Mouse (Mus musculus) heart, embryonic 11.5 days (tissue): Measurements from ENCODE around the gene Apoc4. TPM values are rescaled to one million over a fixed set of nuclear protein-coding genes. Genes with fewer than 3 reads are reported as not detected.

Experiments used
- ATAC-seq: fragments of 200-750 bp; cut with Nextera tagmentation; replicated peaks from 2 replicates; pipeline ENCODE4 v1.8.0; 2017; ENCODE audit warnings: moderate library complexity; ENCODE audit not compliant: insufficient number of reproducible peaks, low FRiP score, low TSS enrichment
- H3K27ac ChIP-seq: fragments of 300-500 bp; sonication (generic); 2 replicates; pipeline ENCODE4 v1.5.1; 2014; ENCODE audit warnings: mild to moderate bottlenecking, low read depth, low read length
- H3K27me3 ChIP-seq: fragments of 300-500 bp; sonication (generic); 2 replicates; pipeline ENCODE4 v1.6.1; 2014; ENCODE audit warnings: mild to moderate bottlenecking, low read length, mixed read lengths; ENCODE audit not compliant: control insufficient read depth, insufficient read depth
- H3K36me3 ChIP-seq: fragments of 300-500 bp; sonication (generic); 2 replicates; pipeline ENCODE4 v1.6.1; 2014; ENCODE audit warnings: mild to moderate bottlenecking, low read length, moderate library complexity, mixed read lengths; ENCODE audit not compliant: control insufficient read depth, insufficient read depth
- H3K4me1 ChIP-seq: fragments of 300-500 bp; sonication (generic); 2 replicates; pipeline ENCODE4 v1.6.1; 2014; ENCODE audit warnings: low read length; ENCODE audit not compliant: control insufficient read depth, insufficient read depth
- H3K4me2 ChIP-seq: fragments of 300-500 bp; sonication (generic); 2 replicates; pipeline ENCODE4 v1.6.1; 2014; ENCODE audit warnings: mild to moderate bottlenecking, moderate library complexity
- H3K4me3 ChIP-seq: fragments of 300-500 bp; sonication (generic); 2 replicates; pipeline ENCODE4 v1.5.1; 2014; ENCODE audit warnings: low read depth, low read length
- H3K9ac ChIP-seq: fragments of 300-500 bp; sonication (generic); 2 replicates; pipeline ENCODE4 v1.6.1; 2014; ENCODE audit warnings: mild to moderate bottlenecking, low read depth, low read length, moderate library complexity
- H3K9me3 ChIP-seq: fragments of 300-500 bp; sonication (generic); replicated peaks from 2 replicates; pipeline ENCODE4 v1.6.1; 2016; ENCODE audit warnings: low read length; ENCODE audit not compliant: control insufficient read depth
- WGBS: fragments of 180-500 bp; shearing (Covaris S2); extraction: QIAGEN DNeasy Blood & Tissue Kit; methylation state at CpG from one replicate; pipeline ENCODE4 v1.1.7; 2014; ENCODE audit not compliant: insufficient replicate concordance; 5-methylcytosine and 5-hydroxymethylcytosine counted together
- polyA plus RNA-seq: library from polyadenylated mRNA; unstranded; fragments of >200 nt; fragmentation: Nextera tagmentation; extraction: Ambion mirVana; gene quantifications from 2 replicates; pipeline ENCODE4 v1.2.1, GENCODE M21; 2014

Apoc4 gene
- polyA plus RNA-seq, 1 experiment from 2014 or later = 0.34 TPM

DNA sequence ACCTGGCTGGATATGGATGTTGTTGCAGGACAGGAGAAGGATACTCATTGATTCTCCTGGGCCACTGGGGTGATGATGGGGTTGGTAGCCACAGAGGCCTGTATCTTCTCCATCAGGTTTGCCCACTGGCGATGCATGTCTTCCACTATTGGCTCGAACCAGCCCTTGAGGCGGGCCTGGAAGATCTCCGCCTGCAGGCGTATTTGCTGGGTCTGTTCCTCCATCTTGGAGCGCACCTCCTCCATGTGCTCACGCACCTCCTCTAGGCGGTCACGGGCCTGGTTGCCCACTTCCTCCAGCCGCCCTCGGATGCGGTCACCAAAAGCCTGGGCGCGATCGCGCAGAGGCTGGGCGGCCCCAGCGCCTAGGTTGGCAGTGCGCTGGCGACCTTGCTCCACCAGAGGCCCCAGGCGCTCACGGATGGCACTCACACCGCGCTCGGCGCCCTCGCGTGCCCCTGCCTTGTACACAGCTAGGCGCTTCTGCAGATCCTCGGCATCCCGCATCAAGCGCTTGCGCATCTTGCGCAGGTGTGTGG, 15.1 kb upstream of the Apoc4 start:
- peaks cover 6% of the 10 kb centered on the region for H3K36me3 ChIP-seq
- 0 out of 2 replicates have a peak overlapping the region, but pooled peaks have one; percentile 88 for H3K27ac ChIP-seq
- no peak overlapping the region for H3K9ac ChIP-seq
- H3K4me2 ChIP-seq = no peak overlapping the region
- WGBS = 86% methylated on average over 34 of the region's 34 CpGs
- H3K27me3 ChIP-seq = no peaks in the 10 kb centered on the region
- H3K4me3 ChIP-seq = no peak overlapping the region
- no peak for ATAC-seq
- H3K9me3 ChIP-seq = no peaks in the 10 kb centered on the region
- peaks cover 48% of the 10 kb centered on the region for H3K4me1 ChIP-seq

DNA sequence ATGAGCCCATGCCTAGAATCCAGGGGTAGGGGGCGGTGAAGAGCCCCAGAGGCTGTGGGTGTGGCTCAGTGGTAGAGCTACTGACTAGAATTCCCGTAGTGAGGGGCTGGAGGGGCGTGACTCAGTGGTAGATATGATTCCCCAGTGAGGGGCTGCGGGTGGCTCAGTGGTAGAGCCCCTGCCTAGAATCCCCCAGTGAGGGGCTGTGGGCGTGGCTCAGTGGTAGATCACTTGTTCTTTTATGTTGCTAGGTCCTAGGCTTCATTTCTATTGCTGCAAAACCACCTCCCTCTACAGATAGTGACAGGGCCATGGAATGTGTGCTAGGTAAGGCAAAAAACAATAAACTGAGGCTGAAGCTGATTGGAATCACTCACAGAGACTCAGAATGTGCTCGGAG, 14.6 kb upstream of the Apoc4 start:
- H3K4me3 ChIP-seq = no peak overlapping the region
- WGBS = 58% methylated on average over 6 of the region's 6 CpGs
- H3K9ac ChIP-seq = no peak overlapping the region
- H3K27me3 ChIP-seq = no peaks in the 10 kb centered on the region
- H3K36me3 ChIP-seq = peaks cover 6% of the 10 kb centered on the region
- no peak for ATAC-seq
- H3K4me1 ChIP-seq = peaks cover 44% of the 10 kb centered on the region
- H3K4me2 ChIP-seq = no peak overlapping the region
- 0 out of 2 replicates have a peak overlapping the region, but pooled peaks have one; percentile 88 for H3K27ac ChIP-seq
- H3K9me3 ChIP-seq = no peaks in the 10 kb centered on the region

DNA sequence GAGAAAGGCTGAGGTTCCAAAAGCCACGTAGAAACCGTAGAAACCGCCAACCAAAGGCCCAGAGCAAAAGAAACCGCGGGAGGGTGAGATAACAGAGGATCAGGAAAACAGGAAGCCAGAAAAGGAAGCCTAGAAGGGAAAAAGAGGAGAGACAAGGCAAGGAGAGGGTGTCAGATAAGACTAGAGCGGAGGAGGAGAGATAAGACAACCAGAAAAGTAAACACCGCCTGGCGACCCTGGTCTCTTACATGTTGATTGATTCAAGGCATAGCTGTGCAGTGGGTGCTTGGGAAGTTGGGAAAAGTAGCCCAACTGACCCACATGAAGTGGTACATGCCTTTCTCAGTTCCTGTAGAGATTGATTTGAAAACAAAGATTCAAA, 13.9 kb upstream of the Apoc4 start:
- H3K9ac ChIP-seq = no peak overlapping the region
- H3K27ac ChIP-seq = peak overlapping the region; percentile 88
- WGBS = 6% methylated on average over 8 of the region's 8 CpGs
- no peaks in the 10 kb centered on the region for H3K27me3 ChIP-seq
- H3K4me3 ChIP-seq = no peak overlapping the region
- H3K4me2 ChIP-seq = peak overlapping the region; percentile 25
- H3K36me3 ChIP-seq = peaks cover 6% of the 10 kb centered on the region
- peaks cover 38% of the 10 kb centered on the region for H3K4me1 ChIP-seq
- ATAC-seq = no peak
- H3K9me3 ChIP-seq = no peaks in the 10 kb centered on the region

DNA sequence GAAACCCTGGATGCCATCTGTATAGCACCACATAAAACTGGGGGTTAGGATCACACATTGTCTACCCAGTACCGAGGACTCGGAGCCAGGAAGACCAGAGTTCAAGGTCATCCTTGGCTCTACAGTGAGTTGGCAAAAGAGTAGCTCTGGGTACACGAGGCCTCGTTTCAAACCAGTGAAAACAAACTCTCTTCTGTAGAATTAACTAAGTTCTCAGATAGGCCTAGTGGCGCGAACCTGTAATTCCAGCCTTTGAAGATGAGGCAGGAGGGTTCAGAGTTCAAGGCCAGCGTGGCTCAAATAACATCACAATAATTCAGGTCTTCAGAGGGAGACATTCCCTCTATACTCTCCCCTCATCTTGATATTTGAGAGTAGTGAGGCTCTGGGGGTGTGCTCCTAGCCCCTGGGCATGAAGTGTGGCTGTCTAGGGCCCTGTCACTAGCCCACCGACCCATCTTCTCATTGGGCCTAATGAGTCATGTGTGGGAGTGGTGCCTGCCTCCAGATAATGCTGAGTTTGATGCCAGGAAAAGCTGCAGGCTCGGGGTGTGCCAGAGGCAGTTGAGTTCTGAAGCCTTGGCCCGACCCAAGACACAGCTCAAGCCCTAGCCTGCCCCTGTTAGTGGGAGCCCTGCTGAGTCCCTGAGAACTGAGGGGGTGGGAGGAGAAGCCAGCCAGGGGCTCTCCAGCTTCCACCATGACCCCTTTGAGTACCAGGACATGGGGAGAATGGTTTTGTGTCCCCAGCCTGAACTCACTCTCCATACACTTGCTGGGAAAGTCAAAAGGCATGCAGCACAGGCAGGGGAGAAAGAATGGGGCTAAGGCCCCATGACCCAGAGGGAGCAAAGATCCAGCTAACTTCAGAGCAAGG, 13.3 kb upstream of the Apoc4 start:
- Histone ChIP-seq H3K9ac (no peak overlapping the region), H3K9me3 (no peaks in the 10 kb centered on the region), H3K27me3 (no peaks in the 10 kb centered on the region), H3K27ac (peak overlapping the region; percentile 88), H3K4me2 (peak overlapping the region; percentile 25), H3K4me3 (no peak overlapping the region), H3K36me3 (peaks cover 6% of the 10 kb centered on the region), H3K4me1 (peaks cover 38% of the 10 kb centered on the region)
- no peak for ATAC-seq
- WGBS = 68% methylated on average over 10 of the region's 10 CpGs

DNA sequence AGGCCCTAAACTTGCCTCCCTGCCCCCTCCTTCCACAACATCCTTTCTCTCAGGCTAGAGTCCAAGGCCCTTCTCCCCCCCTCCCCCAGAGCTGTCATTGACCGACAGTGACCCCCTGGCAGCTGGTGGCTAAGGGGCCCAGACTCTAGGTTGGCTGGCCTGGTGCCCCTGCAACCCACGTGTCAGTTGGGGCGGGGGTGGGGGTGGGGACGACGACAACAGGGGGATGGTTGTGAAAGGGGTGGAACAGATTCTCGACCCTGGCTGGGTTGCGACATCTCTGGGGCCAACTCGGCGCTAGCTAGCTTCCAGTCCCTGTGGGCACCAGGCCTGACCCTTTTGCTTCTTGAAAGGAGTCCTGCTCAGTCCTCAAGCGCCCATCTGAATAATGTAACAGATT, 12.1 kb upstream of the Apoc4 start:
- no peak for ATAC-seq
- H3K4me2 ChIP-seq = peak overlapping the region; percentile 22; the same call in 1 of the 2 replicates
- 24% methylated on average over 10 of the region's 10 CpGs for WGBS
- peaks cover 6% of the 10 kb centered on the region for H3K36me3 ChIP-seq
- no peak overlapping the region for H3K4me3 ChIP-seq
- no peak overlapping the region for H3K9ac ChIP-seq
- H3K27ac ChIP-seq = peak overlapping the region; percentile 54
- no peaks in the 10 kb centered on the region for H3K9me3 ChIP-seq
- H3K4me1 ChIP-seq = peaks cover 32% of the 10 kb centered on the region
- no peaks in the 10 kb centered on the region for H3K27me3 ChIP-seq

DNA sequence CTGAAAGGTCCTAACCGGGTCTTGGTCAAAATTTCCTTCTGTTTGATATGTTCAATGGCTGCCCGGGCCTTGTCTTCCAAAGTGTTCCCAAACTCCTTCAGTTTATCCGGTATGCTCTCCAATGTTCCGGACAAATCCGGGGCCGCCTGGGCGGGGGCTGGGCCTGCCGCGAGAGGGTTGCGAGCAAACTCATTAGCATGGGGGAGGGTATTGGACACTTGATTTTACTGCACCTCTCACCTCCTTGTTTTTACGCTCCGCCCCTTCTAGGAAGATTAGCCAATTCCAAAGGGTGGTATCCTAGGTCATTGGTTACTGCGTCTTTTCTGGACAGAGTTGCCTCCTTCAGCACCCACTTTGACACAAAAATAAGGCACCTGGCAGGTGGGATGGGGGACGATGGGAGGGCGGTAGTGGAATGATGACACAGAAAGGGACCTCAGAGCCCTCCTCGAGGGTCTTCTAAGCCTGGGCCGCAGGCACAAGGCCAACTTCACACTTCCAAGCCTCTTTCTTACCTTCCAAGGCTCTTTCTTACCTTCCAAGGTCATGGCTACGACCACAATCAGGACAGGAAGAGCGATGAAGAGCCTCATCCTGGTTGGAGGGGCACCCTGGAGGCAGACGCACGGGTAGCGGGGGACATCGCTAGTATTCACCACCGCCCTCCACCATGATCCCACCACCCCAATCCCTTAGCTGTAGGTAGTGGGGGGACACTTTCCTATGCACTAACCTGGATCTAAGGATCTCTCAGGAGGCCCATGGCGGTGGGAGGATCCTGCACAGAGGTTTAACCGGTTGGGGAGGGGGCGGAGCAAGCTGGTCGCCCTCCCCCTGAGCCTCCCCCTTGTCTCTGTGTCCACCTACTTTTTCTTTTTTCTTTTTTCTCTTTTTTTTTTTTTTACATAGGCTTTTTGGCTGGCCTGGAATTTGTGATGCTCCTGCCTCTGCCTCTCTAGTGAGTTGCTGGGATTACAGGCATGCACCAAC, 10.9 kb upstream of the Apoc4 start, which contains the start of gene Apoc1:
Apoc1 (minus strand) TSS at position 788 of the 993 bp plus-strand sequence.
- H3K4me1 ChIP-seq = peaks cover 32% of the 10 kb centered on the region
- no peaks in the 10 kb centered on the region for H3K27me3 ChIP-seq
- H3K36me3 ChIP-seq = peaks cover 6% of the 10 kb centered on the region
- ATAC-seq = no peak
- WGBS = 43% methylated on average over 28 of the region's 28 CpGs
- peak within 1 kb of the TSS; percentile 54 for H3K27ac ChIP-seq
- H3K4me3 ChIP-seq = no peak within 1 kb of the TSS
- no peak within 1 kb of the TSS for H3K9ac ChIP-seq
- no peaks in the 10 kb centered on the region for H3K9me3 ChIP-seq
- peak within 1 kb of the TSS; percentile 29 for H3K4me2 ChIP-seq

DNA sequence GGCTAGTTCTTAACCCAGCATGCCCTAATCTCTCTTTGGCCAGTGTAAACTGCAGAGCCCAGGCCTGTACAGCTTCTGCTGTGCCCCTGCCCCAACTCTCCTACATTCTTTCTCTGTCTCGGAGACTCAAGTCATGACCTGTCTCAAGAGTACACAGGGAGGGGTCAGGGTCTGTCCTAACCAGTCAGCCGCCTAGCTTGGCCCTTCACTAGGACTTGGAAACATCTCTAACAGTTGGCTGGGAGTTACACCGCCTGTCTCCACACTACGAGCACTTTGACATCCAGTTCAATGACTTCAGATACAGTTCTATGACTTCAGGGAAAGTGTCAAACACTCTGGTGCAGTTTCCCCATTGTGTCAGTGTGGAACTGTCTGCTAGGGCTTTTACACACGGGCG, 10.2 kb upstream of the Apoc4 start:
- 67% methylated on average over 6 of the region's 6 CpGs for WGBS
- H3K36me3 ChIP-seq = peaks cover 3% of the 10 kb centered on the region
- no peaks in the 10 kb centered on the region for H3K27me3 ChIP-seq
- peaks cover 29% of the 10 kb centered on the region for H3K4me1 ChIP-seq
- no peak overlapping the region for H3K27ac ChIP-seq
- ATAC-seq = no peak
- H3K9me3 ChIP-seq = no peaks in the 10 kb centered on the region
- H3K9ac ChIP-seq = no peak overlapping the region
- H3K4me3 ChIP-seq = no peak overlapping the region
- no peak overlapping the region for H3K4me2 ChIP-seq

DNA sequence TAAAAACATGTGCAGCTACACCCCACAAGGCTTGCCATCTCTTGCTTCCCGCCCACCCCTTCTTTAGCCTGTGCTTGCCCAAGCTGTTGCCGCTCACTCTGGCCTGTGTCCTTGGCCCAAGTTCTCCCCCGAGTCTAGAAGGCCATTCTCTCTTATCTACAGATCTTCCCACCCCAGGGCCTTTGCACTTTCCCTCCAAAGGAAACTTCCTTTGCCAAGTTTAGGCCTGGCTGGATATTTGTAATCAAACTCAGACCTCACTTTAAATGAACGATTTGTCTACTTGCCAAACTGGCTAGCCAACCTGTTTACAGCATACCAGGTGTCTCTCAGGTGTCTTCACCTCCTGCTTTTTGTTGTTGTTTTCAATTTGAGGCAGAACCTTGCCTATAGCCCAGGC, 9.6 kb upstream of the Apoc4 start:
- no peak overlapping the region for H3K4me2 ChIP-seq
- no peak overlapping the region for H3K27ac ChIP-seq
- no peaks in the 10 kb centered on the region for H3K9me3 ChIP-seq
- WGBS = 82% methylated on average over 4 of the region's 4 CpGs
- no peaks in the 10 kb centered on the region for H3K27me3 ChIP-seq
- no peak for ATAC-seq
- no peak overlapping the region for H3K9ac ChIP-seq
- no peak overlapping the region for H3K4me3 ChIP-seq
- no peaks in the 10 kb centered on the region for H3K36me3 ChIP-seq
- peaks cover 29% of the 10 kb centered on the region for H3K4me1 ChIP-seq
